In genomic region chr7:70348064-70348976, GRCm38 (mm10) we compare ENCODE assay signal across 8 mouse cellular contexts. TPM values are rescaled to one million over a fixed set of nuclear protein-coding genes. Genes with fewer than 3 reads are reported as not detected.
DNase-seq lines count a peak whose midpoint lies in the region; ATAC-seq lines count a peak whose summit lies in the region.

No protein-coding gene starts in this region.

- 22% methylated on average over 30 of the region's 30 CpGs for whole genome bisulfite sequencing in heart, embryonic 16.5 days
- 5% methylated on average over 30 of the region's 30 CpGs for WGBS in forebrain, embryonic 13.5 days
- WGBS in neural tube, embryonic 14.5 days, result 10% methylated on average over 30 of the region's 30 CpGs

- no peaks in the 10 kb centered on the region for H3K36me3 ChIP-seq in heart, embryonic 16.5 days (ENCODE audit: control insufficient read depth, insufficient read depth)
- no peaks in the 10 kb centered on the region for H3K36me3 ChIP-seq in forebrain, embryonic 13.5 days (ENCODE audit: poor library complexity, severe bottlenecking)
- no peaks in the 10 kb centered on the region for H3K36me3 ChIP-seq in neural tube, embryonic 14.5 days (ENCODE audit: control insufficient read depth, insufficient read depth, low read length)

- H3K27ac ChIP-seq in heart, embryonic 16.5 days (ENCODE audit: low read length), result peak overlapping the region; percentile 5; the same call in 1 of the 2 replicates
- peak overlapping the region; percentile 97 for H3K27ac ChIP-seq in forebrain, embryonic 13.5 days
- peak overlapping the region; percentile 94 for H3K27ac ChIP-seq in neural tube, embryonic 14.5 days (ENCODE audit: low read depth, low read length)

- H3K9me3 ChIP-seq in heart, embryonic 16.5 days (replicated peaks; ENCODE audit: control insufficient read depth, low read length), result no peaks in the 10 kb centered on the region
- no peaks in the 10 kb centered on the region for H3K9me3 ChIP-seq in forebrain, embryonic 13.5 days (replicated peaks)
- no peaks in the 10 kb centered on the region for H3K9me3 ChIP-seq in neural tube, embryonic 14.5 days (ENCODE audit: control insufficient read depth, low read length)

- no peak overlapping the region for H3K4me3 ChIP-seq in heart, embryonic 16.5 days (ENCODE audit: low read length)
- H3K4me3 ChIP-seq in forebrain, embryonic 13.5 days, result peak overlapping the region; percentile 56
- peak overlapping the region; percentile 14 for H3K4me3 ChIP-seq in neural tube, embryonic 14.5 days (ENCODE audit: low read depth, low read length)

- H3K9ac ChIP-seq in heart, embryonic 16.5 days (ENCODE audit: low read length), result no peak overlapping the region
- H3K9ac ChIP-seq in forebrain, embryonic 13.5 days, result peak overlapping the region; percentile 85
- H3K9ac ChIP-seq in neural tube, embryonic 14.5 days (replicated peaks; ENCODE audit: low read depth, low read length), result peak overlapping the region; percentile 37

- peaks cover 54% of the 10 kb centered on the region for H3K27me3 ChIP-seq in heart, embryonic 16.5 days (ENCODE audit: control insufficient read depth, insufficient read depth, low read length)
- H3K27me3 ChIP-seq in forebrain, embryonic 13.5 days, result peaks cover 91% of the 10 kb centered on the region
- peaks cover 10% of the 10 kb centered on the region for H3K27me3 ChIP-seq in neural tube, embryonic 14.5 days (ENCODE audit: control insufficient read depth, insufficient read depth, low read length)

- no peak for ATAC-seq in heart, embryonic 16.5 days (replicated peaks; ENCODE audit: extremely low read depth, insufficient read depth, low FRiP score)
- ATAC-seq in forebrain, embryonic 13.5 days, result no peak
- no peak for ATAC-seq in neural tube, embryonic 14.5 days (ENCODE audit: low read depth)

- H3K4me2 ChIP-seq in heart, embryonic 16.5 days (ENCODE audit: low read depth, low read length), result peak overlapping the region; percentile 28
- peak overlapping the region; percentile 80 for H3K4me2 ChIP-seq in forebrain, embryonic 13.5 days
- H3K4me2 ChIP-seq in neural tube, embryonic 14.5 days (ENCODE audit: low read depth, low read length), result peak overlapping the region; percentile 71

- intact Hi-C loops in heart, postnatal 25 days (cut with DNase I), result loop anchor here (10.0 kb wide), 3 partner anchors 886 to 1796 kb away; no protein-coding TSS in a partner anchor

- 0 out of 2 replicates have a peak, but pooled peaks cover 11% of the 10 kb centered on the region for H3K4me1 ChIP-seq in heart, embryonic 16.5 days (ENCODE audit: control insufficient read depth, insufficient read depth, low read length)
- peaks cover 56% of the 10 kb centered on the region for H3K4me1 ChIP-seq in forebrain, embryonic 13.5 days
- peaks cover 43% of the 10 kb centered on the region for H3K4me1 ChIP-seq in neural tube, embryonic 14.5 days (ENCODE audit: control insufficient read depth, insufficient read depth, low read length)

- no peak for DNase-seq in heart, postnatal 25 days (ENCODE audit: low spot score)
- peak; percentile 68 for DNase-seq in kidney, postnatal 10 days
- no peak for DNase-seq in right cerebral cortex, adult 2 months (ENCODE audit: low spot score in 2 of 2)
- DNase-seq in natural killer cell, adult 2 months (ENCODE audit: low spot score in 2 of 2), result no peak
- DNase-seq in B cell, adult 2 months, result no peak

RNA-seq across cellular contexts. Expression of gene Nr2f2, which starts 18.2 kb away (rescaled TPM):
- 15.4 and 20.0 TPM in 2 replicates for polyA plus RNA-seq in heart, embryonic 16.5 days (2015; fragmentation: Nextera tagmentation; extraction: Ambion mirVana)
- 10 to 100 TPM; 19.9 to 25.0 TPM for total RNA-seq in heart, postnatal 25 days (2021)
- 97.9 and 132 TPM in 2 replicates for polyA plus RNA-seq in forebrain, embryonic 13.5 days (2015; fragmentation: Nextera tagmentation; extraction: Ambion mirVana)
- polyA plus RNA-seq in neural tube, embryonic 14.5 days (2014; fragmentation: Nextera tagmentation; extraction: Ambion mirVana), result 72.9 and 89.2 TPM in 2 replicates

Comparison
In these comparisons a context has a peak if more than half of its experiments do, and no peak if none do; other contexts are left out.
1. H3K27ac ChIP-seq: peak in every context shown above with its lines; median percentile 97 in forebrain, embryonic 13.5 days; 94 in neural tube, embryonic 14.5 days; 5 in heart, embryonic 16.5 days.
2. H3K4me2 ChIP-seq: peak in every context shown above with its lines; median percentile 80 in forebrain, embryonic 13.5 days; 71 in neural tube, embryonic 14.5 days; 28 in heart, embryonic 16.5 days.